Mouse (Mus musculus) lung, embryonic 14.5 days (tissue): ENCODE measurements at regions not wholly inside any gene's neighbourhood (a gene's known extent, or its start where the extent isn't known, plus 50 kb on each side); places are given as distances from the start of the nearest gene placed in this dataset.
"Not testable (repeated sequence)": the region's sequence is repeated elsewhere in the genome, so short reads cannot be mapped to it uniquely, and the experiment has no call there.

Experiments used
- ATAC-seq: fragments of 200-750 bp; cut with Nextera tagmentation; 2 replicates; pipeline ENCODE4 v1.8.0; 2017; ENCODE audit warnings: mild to moderate bottlenecking, moderate TSS enrichment, moderate library complexity; ENCODE audit not compliant: insufficient read depth
- DNase-seq: peaks from one replicate; pipeline ENCODE4 v3.0.0-alpha.2; 2015
- H3K27ac ChIP-seq: fragments of 300-500 bp; sonication (generic); 2 replicates; pipeline ENCODE4 v1.5.1; 2014; ENCODE audit warnings: low read depth, mild to moderate bottlenecking, moderate library complexity
- H3K27me3 ChIP-seq: fragments of 300-500 bp; sonication (generic); 2 replicates; pipeline ENCODE4 v1.6.1; 2014; ENCODE audit warnings: low read length, control low read depth; ENCODE audit not compliant: insufficient read depth
- H3K36me3 ChIP-seq: fragments of 300-500 bp; sonication (generic); 2 replicates; pipeline ENCODE4 v1.6.1; 2014; ENCODE audit warnings: control low read depth; ENCODE audit not compliant: insufficient read depth
- H3K4me1 ChIP-seq: fragments of 300-500 bp; sonication (generic); 2 replicates; pipeline ENCODE4 v1.6.1; 2014; ENCODE audit warnings: antibody characterized with exemption, control low read depth; ENCODE audit not compliant: insufficient read depth
- H3K4me2 ChIP-seq: fragments of 300-500 bp; sonication (generic); 2 replicates; pipeline ENCODE4 v1.6.1; 2014; ENCODE audit warnings: mild to moderate bottlenecking
- H3K4me3 ChIP-seq: fragments of 300-500 bp; sonication (generic); 2 replicates; pipeline ENCODE4 v1.5.1; 2014; ENCODE audit warnings: low read depth, low read length
- H3K9ac ChIP-seq: fragments of 300-500 bp; sonication (generic); 2 replicates; pipeline ENCODE4 v1.6.1; 2014
- H3K9me3 ChIP-seq: fragments of 300-500 bp; sonication (generic); 2 replicates; pipeline ENCODE4 v1.6.1; 2016; ENCODE audit warnings: low read depth, low read length, control low read depth
- CTCF ChIP-seq: IDR thresholded peaks from 2 replicates; pipeline ENCODE4 v1.5.1; 2016; ENCODE audit warnings: antibody characterized with exemption, low read depth
- WGBS: fragments of 180-500 bp; shearing (Covaris S2); extraction: QIAGEN DNeasy Blood & Tissue Kit; methylation state at CpG from one replicate; pipeline ENCODE4 v1.1.7; 2014; 5-methylcytosine and 5-hydroxymethylcytosine counted together

DNA sequence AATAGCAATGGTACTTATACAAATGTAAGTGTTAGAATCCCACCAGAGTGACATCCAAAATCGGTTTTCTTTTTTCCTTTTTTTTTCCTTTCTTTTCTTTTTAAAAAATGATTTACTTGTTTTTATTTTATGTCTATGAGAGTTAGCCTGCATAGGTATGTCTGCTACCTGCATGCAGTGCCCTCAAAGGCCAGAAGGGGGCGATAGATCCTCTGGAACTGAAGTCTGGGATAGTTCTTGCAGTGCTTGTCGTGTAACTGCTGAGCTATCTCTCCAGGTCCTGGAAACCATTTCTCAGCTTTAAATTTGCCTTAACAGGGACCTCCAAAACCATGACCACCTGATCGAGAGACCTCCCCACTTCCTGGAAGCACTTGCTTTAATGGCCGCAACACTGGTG lies 93.8 kb downstream of the Defb7 start:
- H3K4me1 ChIP-seq = no peaks in the 10 kb centered on the region
- ATAC-seq (no peak), DNase-seq (no peak)
- no peak overlapping the region for H3K9ac ChIP-seq
- TF ChIP-seq CTCF = peak; percentile 19; the same call in 1 of the 2 replicates
- no peak overlapping the region for H3K4me3 ChIP-seq
- no peak overlapping the region for H3K4me2 ChIP-seq
- H3K27ac ChIP-seq = no peak overlapping the region
- H3K36me3 ChIP-seq = no peaks in the 10 kb centered on the region
- no peaks in the 10 kb centered on the region for H3K27me3 ChIP-seq
- WGBS = 67% methylated on average over 5 of the region's 5 CpGs
- no peaks in the 10 kb centered on the region; the same call in 1 of the 2 replicates for H3K9me3 ChIP-seq

DNA sequence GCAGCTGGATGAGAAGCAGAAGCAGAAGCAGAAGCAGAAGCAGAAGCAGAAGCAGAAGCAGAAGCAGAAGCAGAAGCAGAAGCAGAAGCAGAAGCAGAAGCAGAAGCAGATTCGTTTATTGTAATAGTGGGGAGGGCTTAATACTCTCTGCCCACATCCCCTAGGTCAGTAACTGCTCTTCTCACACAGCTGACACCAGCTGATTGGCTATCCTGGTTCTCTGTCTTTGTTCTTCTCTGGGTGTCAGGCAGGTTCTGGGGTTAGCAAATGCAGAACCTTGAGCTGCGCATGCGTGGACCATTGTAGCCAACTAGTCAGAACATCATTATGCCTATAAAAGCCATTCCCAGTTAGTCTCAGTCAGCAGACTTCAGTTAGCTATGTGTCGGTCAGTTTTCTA lies 106.6 kb downstream of the Defb7 start:
- H3K27me3 ChIP-seq, H3K4me2 ChIP-seq, H3K9ac ChIP-seq, H3K4me1 ChIP-seq, ATAC-seq, DNase-seq, H3K9me3 ChIP-seq, H3K36me3 ChIP-seq, H3K4me3 ChIP-seq, H3K27ac ChIP-seq: not testable (repeated sequence)
- WGBS = 74% methylated on average over 4 of the region's 4 CpGs

DNA sequence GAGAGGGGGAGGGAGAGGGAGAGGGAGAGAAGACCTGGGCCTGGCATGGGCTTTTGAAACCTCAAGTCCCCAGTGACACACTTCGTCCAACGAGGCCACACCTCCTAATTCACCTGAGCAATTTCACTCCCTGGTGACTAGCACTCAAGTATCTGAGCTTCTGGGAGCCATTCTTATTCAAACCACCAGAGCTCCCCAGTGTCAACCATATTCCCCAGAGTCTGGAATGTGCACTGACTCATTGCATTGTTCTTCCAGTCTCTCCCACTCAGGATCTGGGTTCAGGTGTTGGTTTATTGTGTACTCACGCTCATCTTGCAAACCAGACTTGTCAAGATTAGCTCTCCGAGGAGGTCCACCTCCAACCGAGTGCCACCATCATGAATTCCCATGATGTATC lies 111.7 kb downstream of the Defb7 start:
- Histone ChIP-seq H3K4me2 (no peak overlapping the region), H3K9me3 (no peaks in the 10 kb centered on the region), H3K9ac (no peak overlapping the region), H3K4me1 (no peaks in the 10 kb centered on the region), H3K27ac (no peak overlapping the region), H3K36me3 (no peaks in the 10 kb centered on the region), H3K27me3 (no peaks in the 10 kb centered on the region), H3K4me3 (no peak overlapping the region)
- ATAC-seq (no peak), DNase-seq (no peak)
- WGBS = 78% methylated on average over 5 of the region's 5 CpGs
- TF ChIP-seq CTCF = no peak

DNA sequence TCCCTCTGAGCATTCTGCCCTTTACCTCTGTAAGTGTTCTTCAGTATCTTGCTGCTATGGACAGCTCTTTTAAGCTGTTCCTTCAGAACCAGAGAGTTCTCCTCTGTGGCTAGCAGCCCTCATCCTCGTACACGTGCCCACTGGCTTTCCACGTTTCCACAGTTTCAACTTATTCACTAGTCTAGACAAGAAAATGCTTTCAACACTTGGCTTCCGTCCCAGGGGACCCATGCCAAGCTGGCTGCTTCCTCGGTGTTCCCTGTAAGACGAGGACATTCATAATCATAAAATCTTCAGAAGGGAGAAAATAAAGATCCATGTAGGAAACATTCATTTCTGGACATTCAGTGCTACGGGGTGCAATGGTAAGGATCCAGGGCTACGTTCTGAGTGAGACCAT lies 101.9 kb upstream of the 4930467E23Rik start:
- Histone ChIP-seq H3K27me3 (no peaks in the 10 kb centered on the region), H3K4me1 (no peaks in the 10 kb centered on the region), H3K27ac (no peak overlapping the region), H3K9me3 (no peaks in the 10 kb centered on the region), H3K4me3 (no peak overlapping the region), H3K9ac (no peak overlapping the region), H3K36me3 (no peaks in the 10 kb centered on the region), H3K4me2 (no peak overlapping the region)
- 84% methylated on average over 8 of the region's 8 CpGs for WGBS
- ATAC-seq (no peak), DNase-seq (no peak)
- TF ChIP-seq CTCF = no peak

DNA sequence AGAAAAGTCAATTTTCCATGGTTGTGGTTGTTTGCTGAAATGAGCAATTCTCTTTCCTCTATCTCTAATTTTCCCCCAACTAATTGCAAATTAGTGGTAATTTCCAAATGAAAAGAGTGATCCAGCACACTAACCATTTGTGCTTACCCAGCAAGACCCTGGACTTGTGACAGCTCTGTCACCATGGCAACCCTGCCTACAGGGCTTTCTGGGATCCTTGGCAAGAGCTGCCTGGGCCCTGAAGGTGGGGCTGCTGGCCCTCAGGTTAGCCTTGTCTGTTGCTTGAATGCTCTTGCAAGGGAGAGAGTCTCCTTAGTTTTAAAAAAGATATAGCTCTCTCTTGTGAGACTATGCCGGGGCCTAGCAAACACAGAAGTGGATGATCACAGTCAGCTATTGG lies 80.8 kb upstream of the 4930467E23Rik start:
- ATAC-seq = not testable (repeated sequence)
- WGBS = 86% methylated on average over 1 of the region's 1 CpGs

More for the DNA sequence above, 80.8 kb upstream of the 4930467E23Rik start:
- H3K9ac ChIP-seq, H3K9me3 ChIP-seq, H3K4me1 ChIP-seq, H3K36me3 ChIP-seq, H3K27me3 ChIP-seq, H3K27ac ChIP-seq, DNase-seq, H3K4me3 ChIP-seq, H3K4me2 ChIP-seq: not testable (repeated sequence)
